Mouse (Mus musculus): ENCODE measurements around the gene Sec24d. TPM values are rescaled to one million over a fixed set of nuclear protein-coding genes. Genes with fewer than 3 reads are reported as not detected.

Sec24d gene
- polyA plus RNA-seq, 1 experiment from 2014 or later = 91.2 TPM

DNA sequence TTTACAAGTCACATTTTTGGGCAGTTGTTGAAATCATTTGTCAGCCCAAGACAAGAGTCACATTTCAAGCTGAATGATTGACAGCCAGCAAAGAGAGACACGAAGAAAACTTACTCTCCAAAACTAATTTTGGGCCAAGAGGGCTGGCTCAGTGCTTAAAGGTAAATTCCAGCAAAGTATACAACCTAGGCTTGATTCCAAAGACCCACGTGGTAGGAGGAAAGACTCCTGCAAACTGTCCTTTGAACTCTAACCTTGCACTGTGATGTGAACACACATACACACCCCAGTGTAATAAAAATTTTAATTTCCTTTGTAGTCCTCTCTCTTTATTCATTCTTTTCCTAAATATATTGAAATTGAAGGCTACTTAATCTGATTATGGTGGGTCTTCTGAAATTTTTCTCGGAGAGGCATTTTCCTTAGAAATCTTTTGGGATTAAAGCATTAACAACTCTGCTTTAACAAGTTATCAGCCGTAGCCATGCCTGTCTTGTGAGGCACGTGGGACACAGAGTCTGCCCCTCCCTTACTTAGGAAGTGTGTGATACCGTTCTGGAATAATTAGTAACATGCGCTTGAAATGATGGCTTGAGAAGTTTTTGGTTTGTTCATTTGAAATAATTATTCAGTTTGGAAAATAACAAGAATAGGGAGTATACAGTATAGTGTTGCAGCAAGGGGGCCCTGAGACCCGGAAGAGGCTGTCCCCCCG is 21.8 kb downstream of the Sec24d start:
- peaks cover 5% of the 10 kb centered on the region; the same call in 1 of the 2 replicates for H3K4me1 ChIP-seq (ENCODE audit: control insufficient read depth, insufficient read depth, low read length)
- H3K27ac ChIP-seq (ENCODE audit: low read length) = no peak overlapping the region
- H3K4me2 ChIP-seq (ENCODE audit: low read depth, low read length) = no peak overlapping the region
- H3K4me3 ChIP-seq (ENCODE audit: low read length) = no peak overlapping the region
- peak; percentile 86 for ATAC-seq
- no peaks in the 10 kb centered on the region for H3K27me3 ChIP-seq (replicated peaks; ENCODE audit: control insufficient read depth, insufficient read depth, low read length)
- H3K9ac ChIP-seq (ENCODE audit: low read depth, low read length) = no peak overlapping the region
- peaks cover 12% of the 10 kb centered on the region for H3K36me3 ChIP-seq (ENCODE audit: control insufficient read depth, insufficient read depth, low read length)
- WGBS = 42% methylated on average over 9 of the region's 9 CpGs
- H3K9me3 ChIP-seq (ENCODE audit: control insufficient read depth, low read length) = no peaks in the 10 kb centered on the region

DNA sequence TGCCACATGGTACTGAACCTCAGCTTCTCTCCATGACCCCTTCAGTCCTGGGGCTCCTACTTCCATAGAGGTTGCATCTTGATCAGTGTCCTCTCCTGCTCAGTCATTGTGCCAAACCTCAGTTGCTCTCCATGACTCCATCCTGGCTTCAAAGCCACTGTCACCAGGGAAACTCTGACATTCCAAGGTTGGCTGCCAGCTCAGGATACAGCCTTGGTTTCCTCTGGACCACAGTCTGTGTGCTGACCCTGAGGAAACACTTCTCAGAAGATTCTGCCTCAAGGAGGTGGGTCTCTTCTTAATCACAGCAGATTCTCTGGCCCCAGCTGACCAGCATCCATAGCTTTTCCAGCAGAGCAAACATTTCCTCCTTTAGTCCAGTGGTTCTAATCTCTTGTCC is 24.4 kb downstream of the Sec24d start:
- no peak overlapping the region for H3K4me2 ChIP-seq (ENCODE audit: low read depth, low read length)
- no peak for ATAC-seq
- H3K27me3 ChIP-seq (replicated peaks; ENCODE audit: control insufficient read depth, insufficient read depth, low read length) = no peaks in the 10 kb centered on the region
- no peaks in the 10 kb centered on the region for H3K9me3 ChIP-seq (ENCODE audit: control insufficient read depth, low read length)
- peaks cover 25% of the 10 kb centered on the region for H3K36me3 ChIP-seq (ENCODE audit: control insufficient read depth, insufficient read depth, low read length)
- H3K4me3 ChIP-seq (ENCODE audit: low read length) = no peak overlapping the region
- no peak overlapping the region for H3K9ac ChIP-seq (ENCODE audit: low read depth, low read length)
- 0 out of 2 replicates have a peak overlapping the region, but pooled peaks have one; percentile 2 for H3K27ac ChIP-seq (ENCODE audit: low read length)
- H3K4me1 ChIP-seq (ENCODE audit: control insufficient read depth, insufficient read depth, low read length) = peaks cover 5% of the 10 kb centered on the region; the same call in 1 of the 2 replicates

DNA sequence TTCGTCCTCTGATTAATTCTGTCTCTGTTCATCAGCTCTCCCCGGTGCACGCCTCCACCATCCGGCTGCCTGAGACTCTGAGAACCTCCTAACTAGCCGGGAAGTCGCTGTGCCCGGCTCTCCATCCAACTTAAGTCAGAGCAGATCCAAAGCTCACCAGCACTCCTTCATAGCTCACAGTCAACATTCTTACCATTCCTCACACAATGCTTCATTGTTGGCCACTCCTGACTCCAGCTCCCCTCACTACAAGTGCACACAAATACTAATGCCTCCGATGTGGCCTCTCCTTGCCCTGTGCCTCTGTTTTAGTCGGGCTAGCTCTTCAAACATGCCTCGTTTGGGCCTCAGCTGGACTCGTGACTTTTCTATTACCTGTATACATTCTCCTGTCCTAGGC is 29.4 kb downstream of the Sec24d start:
- peaks cover 25% of the 10 kb centered on the region for H3K36me3 ChIP-seq (ENCODE audit: control insufficient read depth, insufficient read depth, low read length)
- H3K9me3 ChIP-seq (ENCODE audit: control insufficient read depth, low read length) = no peaks in the 10 kb centered on the region
- ATAC-seq = no peak
- H3K4me1 ChIP-seq (ENCODE audit: control insufficient read depth, insufficient read depth, low read length) = 0 out of 2 replicates have a peak, but pooled peaks cover 2% of the 10 kb centered on the region
- no peak overlapping the region for H3K4me3 ChIP-seq (ENCODE audit: low read length)
- H3K9ac ChIP-seq (ENCODE audit: low read depth, low read length) = no peak overlapping the region
- 55% methylated on average over 11 of the region's 11 CpGs for WGBS
- H3K4me2 ChIP-seq (ENCODE audit: low read depth, low read length) = no peak overlapping the region
- no peak overlapping the region for H3K27ac ChIP-seq (ENCODE audit: low read length)
- no peaks in the 10 kb centered on the region for H3K27me3 ChIP-seq (replicated peaks; ENCODE audit: control insufficient read depth, insufficient read depth, low read length)

DNA sequence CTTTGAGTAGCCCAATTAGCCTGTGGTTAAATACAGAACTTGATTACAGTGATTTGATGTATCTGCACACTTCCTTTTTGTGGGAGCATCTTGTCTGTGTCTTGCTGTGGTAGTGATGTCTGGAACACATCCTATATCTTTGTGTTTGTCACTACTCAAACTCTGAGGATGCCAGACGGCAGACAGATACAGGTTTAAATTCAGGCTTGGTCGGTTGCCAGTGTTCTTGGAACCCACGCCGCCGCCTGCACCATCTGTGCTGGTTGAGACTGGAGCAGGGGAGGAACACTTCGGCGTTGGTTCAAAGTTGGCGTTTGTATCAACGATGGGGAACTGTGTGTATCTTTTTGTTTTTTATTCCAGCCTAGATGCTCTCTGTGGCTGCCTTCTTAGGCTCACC is 31.0 kb downstream of the Sec24d start:
- Histone ChIP-seq H3K4me2 (ENCODE audit: low read depth, low read length) (no peak overlapping the region), H3K4me1 (ENCODE audit: control insufficient read depth, insufficient read depth, low read length) (no peaks in the 10 kb centered on the region), H3K36me3 (ENCODE audit: control insufficient read depth, insufficient read depth, low read length) (peaks cover 34% of the 10 kb centered on the region), H3K27ac (ENCODE audit: low read length) (no peak overlapping the region), H3K27me3 (replicated peaks; ENCODE audit: control insufficient read depth, insufficient read depth, low read length) (no peaks in the 10 kb centered on the region), H3K4me3 (ENCODE audit: low read length) (no peak overlapping the region), H3K9me3 (ENCODE audit: control insufficient read depth, low read length) (no peaks in the 10 kb centered on the region), H3K9ac (ENCODE audit: low read depth, low read length) (no peak overlapping the region)
- ATAC-seq = no peak
- 72% methylated on average over 9 of the region's 9 CpGs for WGBS

DNA sequence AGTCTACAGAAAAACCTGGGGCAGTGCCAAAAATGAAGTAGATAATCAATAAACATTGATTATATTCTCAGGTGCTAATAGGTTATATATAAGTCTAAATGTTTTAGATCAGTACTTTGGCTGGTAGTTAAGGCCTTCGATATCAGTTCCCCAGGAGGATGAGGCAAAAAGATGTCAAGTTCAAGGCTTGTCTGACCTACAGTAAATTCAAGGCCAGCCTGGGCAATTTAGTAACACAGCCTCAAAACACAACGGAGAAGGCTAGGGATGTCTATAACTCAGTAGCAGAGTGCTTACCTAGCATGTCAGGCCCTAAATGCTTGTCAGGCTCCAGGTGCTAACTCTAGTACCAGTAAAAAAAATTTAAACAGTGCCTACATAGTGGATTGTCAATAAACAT is 34.3 kb downstream of the Sec24d start:
- Histone ChIP-seq H3K27me3 (replicated peaks; ENCODE audit: control insufficient read depth, insufficient read depth, low read length) (no peaks in the 10 kb centered on the region), H3K4me3 (ENCODE audit: low read length) (no peak overlapping the region), H3K4me1 (ENCODE audit: control insufficient read depth, insufficient read depth, low read length) (no peaks in the 10 kb centered on the region), H3K36me3 (ENCODE audit: control insufficient read depth, insufficient read depth, low read length) (peaks cover 21% of the 10 kb centered on the region), H3K9ac (ENCODE audit: low read depth, low read length) (no peak overlapping the region), H3K27ac (ENCODE audit: low read length) (no peak overlapping the region), H3K4me2 (ENCODE audit: low read depth, low read length) (no peak overlapping the region), H3K9me3 (ENCODE audit: control insufficient read depth, low read length) (no peaks in the 10 kb centered on the region)
- 93% methylated on average over 2 of the region's 2 CpGs for WGBS
- ATAC-seq = no peak

DNA sequence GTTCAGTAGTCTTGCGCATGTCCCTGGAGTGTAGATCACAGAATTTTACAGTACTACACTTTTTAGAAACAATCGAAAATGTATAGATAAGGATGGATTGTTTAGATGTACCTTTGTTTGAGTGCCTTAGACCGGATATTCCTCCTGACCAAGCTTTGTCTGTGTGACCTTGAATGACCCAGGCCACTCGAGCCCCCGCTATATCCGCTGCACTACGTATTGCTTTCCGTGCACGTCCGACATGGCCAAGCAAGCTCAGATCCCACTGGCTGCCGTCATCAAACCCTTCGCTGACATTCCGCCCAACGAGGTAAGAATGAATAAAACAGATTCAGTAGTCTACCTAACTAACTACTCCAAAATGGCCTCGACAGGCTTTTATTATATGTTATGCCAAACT is 38.4 kb downstream of the Sec24d start:
- Histone ChIP-seq H3K27me3 (replicated peaks; ENCODE audit: control insufficient read depth, insufficient read depth, low read length) (no peaks in the 10 kb centered on the region), H3K36me3 (ENCODE audit: control insufficient read depth, insufficient read depth, low read length) (peaks cover 19% of the 10 kb centered on the region), H3K4me2 (ENCODE audit: low read depth, low read length) (no peak overlapping the region), H3K9me3 (ENCODE audit: control insufficient read depth, low read length) (no peaks in the 10 kb centered on the region), H3K4me3 (ENCODE audit: low read length) (no peak overlapping the region), H3K27ac (ENCODE audit: low read length) (no peak overlapping the region), H3K4me1 (ENCODE audit: control insufficient read depth, insufficient read depth, low read length) (no peaks in the 10 kb centered on the region), H3K9ac (ENCODE audit: low read depth, low read length) (no peak overlapping the region)
- no peak for ATAC-seq
- WGBS = 84% methylated on average over 15 of the region's 15 CpGs

DNA sequence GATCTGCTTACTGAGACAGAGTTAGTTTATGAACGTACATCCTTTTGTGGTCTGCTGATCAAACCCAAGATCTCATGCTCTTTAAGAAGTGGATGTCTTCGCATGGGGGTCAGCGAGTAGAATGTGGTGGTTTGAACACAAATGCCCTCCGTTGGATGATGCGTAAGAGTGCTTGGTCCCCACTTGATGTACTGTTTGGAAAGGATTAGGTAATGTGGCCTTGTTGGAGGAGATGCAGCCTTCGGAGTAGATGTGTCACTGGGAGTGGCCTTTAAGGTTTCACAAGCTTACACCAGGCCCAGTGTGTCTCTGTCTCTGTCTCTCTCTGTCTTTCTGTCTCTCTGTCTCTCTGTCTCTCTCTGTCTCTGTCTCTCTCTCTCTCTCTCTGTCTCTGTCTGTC is 40.2 kb downstream of the Sec24d start:
- no peak overlapping the region for H3K27ac ChIP-seq (ENCODE audit: low read length)

DNA sequence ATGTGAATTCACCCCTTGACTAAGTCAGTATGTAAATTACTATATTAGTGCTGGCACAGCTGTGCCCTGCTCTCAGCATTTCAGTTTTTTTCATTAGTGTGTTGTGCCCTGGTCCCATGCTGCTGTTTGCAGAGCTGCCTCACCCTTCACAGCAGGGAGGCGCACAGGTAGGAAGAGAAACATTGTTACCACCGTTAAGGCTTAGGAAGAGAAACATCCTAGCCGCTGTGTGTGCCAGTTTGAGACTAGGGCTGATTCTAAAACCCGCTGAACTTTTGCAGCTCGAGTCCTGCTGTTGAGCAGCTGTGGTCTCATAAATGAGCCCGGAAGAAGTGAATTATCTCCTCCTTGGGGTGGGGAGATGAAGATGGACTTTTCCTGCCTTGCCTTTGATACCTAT is 41.9 kb downstream of the Sec24d start:
- Histone ChIP-seq H3K9me3 (ENCODE audit: control insufficient read depth, low read length) (no peaks in the 10 kb centered on the region), H3K4me3 (ENCODE audit: low read length) (no peak overlapping the region), H3K36me3 (ENCODE audit: control insufficient read depth, insufficient read depth, low read length) (peaks cover 7% of the 10 kb centered on the region; the same call in 1 of the 2 replicates), H3K4me2 (ENCODE audit: low read depth, low read length) (no peak overlapping the region), H3K9ac (ENCODE audit: low read depth, low read length) (no peak overlapping the region), H3K27ac (ENCODE audit: low read length) (no peak overlapping the region), H3K4me1 (ENCODE audit: control insufficient read depth, insufficient read depth, low read length) (no peaks in the 10 kb centered on the region), H3K27me3 (replicated peaks; ENCODE audit: control insufficient read depth, insufficient read depth, low read length) (no peaks in the 10 kb centered on the region)
- no peak for ATAC-seq
- 66% methylated on average over 6 of the region's 6 CpGs for WGBS

More for the DNA sequence above, 40.2 kb downstream of the Sec24d start:
- Histone ChIP-seq H3K4me3 (ENCODE audit: low read length) (no peak overlapping the region), H3K4me1 (ENCODE audit: control insufficient read depth, insufficient read depth, low read length) (no peaks in the 10 kb centered on the region), H3K36me3 (ENCODE audit: control insufficient read depth, insufficient read depth, low read length) (peaks cover 12% of the 10 kb centered on the region), H3K4me2 (ENCODE audit: low read depth, low read length) (no peak overlapping the region), H3K9me3 (ENCODE audit: control insufficient read depth, low read length) (no peaks in the 10 kb centered on the region), H3K27me3 (replicated peaks; ENCODE audit: control insufficient read depth, insufficient read depth, low read length) (no peaks in the 10 kb centered on the region), H3K9ac (ENCODE audit: low read depth, low read length) (no peak overlapping the region)
- WGBS = 95% methylated on average over 6 of the region's 6 CpGs
- no peak for ATAC-seq

DNA sequence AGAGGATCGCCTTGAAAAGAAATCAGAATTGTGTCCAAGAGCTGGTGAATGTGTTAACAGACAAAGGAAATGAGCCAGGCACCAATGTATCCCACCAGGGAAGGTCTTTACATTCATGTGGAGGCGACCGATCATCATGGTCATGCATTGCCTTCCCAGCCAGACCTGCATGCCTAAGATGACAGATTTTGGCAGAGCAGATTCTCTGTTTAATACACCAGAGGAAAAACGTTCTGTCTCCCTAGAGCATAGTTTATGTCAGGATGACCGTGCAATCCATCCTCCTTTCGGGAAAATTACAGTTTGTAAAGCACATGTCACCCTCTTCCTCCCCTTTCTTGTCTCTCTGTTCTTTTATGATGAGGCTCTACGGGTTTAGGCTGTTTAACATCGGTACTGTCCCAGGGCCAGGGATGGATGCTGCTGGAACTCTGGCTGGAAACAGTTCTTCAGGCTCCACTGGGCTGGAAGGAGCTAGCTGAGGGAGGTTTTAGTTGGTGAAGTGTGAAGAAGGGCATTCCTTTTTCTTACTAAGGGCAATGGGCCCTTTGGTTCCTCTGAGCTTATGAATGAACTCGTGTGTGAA is 45.3 kb downstream of the Sec24d start:
- no peaks in the 10 kb centered on the region for H3K9me3 ChIP-seq (ENCODE audit: control insufficient read depth, low read length)
- H3K27ac ChIP-seq (ENCODE audit: low read length) = peak overlapping the region; percentile 42
- H3K4me3 ChIP-seq (ENCODE audit: low read length) = no peak overlapping the region
- peaks cover 4% of the 10 kb centered on the region; the same call in 1 of the 2 replicates for H3K36me3 ChIP-seq (ENCODE audit: control insufficient read depth, insufficient read depth, low read length)
- H3K9ac ChIP-seq (ENCODE audit: low read depth, low read length) = no peak overlapping the region
- no peaks in the 10 kb centered on the region for H3K4me1 ChIP-seq (ENCODE audit: control insufficient read depth, insufficient read depth, low read length)
- no peak overlapping the region for H3K4me2 ChIP-seq (ENCODE audit: low read depth, low read length)
- no peaks in the 10 kb centered on the region for H3K27me3 ChIP-seq (replicated peaks; ENCODE audit: control insufficient read depth, insufficient read depth, low read length)
- 59% methylated on average over 9 of the region's 9 CpGs for WGBS
- ATAC-seq = peak; percentile 82
